Mouse (Mus musculus): Measurements from ENCODE around the gene Yod1.

Gene Yod1

DNA sequence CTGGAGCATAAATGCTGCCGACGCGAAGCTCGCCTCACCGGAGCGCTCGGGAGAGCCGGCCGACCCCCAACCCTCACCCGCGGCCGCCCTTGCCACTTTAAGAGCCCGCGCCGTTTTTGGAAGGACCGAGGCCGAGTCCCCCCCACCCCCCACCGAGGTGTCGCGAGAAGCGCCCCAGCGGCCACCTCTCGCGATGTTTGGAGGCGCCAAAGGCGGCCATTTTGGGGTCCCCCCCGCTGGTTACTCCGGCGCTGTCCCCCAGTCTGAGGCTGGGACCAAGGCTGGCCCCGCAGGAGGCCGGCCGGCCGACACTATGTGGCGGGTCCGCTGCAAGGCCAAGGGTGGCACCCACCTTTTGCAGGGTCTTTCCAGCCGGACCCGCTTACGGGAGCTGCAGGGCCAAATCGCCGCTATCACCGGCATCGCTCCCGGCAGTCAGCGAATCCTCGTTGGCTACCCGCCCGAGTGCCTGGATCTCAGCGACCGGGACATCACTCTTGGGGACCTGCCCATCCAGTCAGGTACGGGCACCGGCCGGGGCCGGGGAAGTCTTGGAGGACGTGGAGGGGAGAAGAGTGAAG lies at the start of gene Yod1:
Gene Yod1, plus strand, starts transcription at position 37 of the 581 bp plus-strand sequence.
- DNase-seq (ENCODE audit: low read depth) = peak; percentile 49

DNA sequence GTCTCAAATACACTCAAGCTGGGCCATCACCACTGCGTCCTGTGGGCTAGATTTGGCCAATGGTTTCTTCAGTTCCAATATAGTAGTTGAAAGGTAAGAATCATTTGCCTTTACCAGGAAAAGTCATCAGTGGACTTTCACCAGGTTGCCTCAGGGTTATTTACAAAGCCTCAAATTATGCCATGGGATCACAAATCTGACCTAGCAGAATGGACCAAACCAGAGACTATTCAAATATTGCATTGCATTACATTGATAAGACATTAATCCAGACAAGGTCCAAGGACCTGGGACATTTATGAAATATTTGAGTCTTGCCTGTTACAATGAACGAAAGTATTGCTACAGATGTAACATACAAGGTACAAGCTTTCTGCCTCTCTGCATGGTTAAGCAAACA lies 38.6 kb upstream of the Yod1 start:
- no peak for DNase-seq (ENCODE audit: low read depth)

DNA sequence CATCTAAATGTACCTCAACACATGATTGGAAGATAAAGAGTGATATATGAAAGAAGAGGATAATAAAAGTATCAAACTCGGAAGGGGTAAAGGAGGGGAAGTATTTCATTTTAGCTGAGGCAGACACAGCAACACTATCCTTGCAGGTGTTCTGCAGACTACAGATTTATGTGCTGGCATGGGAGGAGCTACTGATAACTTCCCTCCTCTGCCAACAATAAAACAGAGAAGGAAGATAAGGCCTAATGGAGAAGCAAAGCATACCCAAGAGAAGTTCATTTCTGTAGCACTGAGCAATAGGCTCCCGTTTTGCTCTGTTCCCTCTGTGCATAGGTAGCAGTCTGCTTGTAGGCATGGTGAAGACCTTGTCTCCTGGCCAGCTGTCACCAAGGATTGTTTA lies 36.1 kb upstream of the Yod1 start:
- DNase-seq (ENCODE audit: low read depth) = no peak

DNA sequence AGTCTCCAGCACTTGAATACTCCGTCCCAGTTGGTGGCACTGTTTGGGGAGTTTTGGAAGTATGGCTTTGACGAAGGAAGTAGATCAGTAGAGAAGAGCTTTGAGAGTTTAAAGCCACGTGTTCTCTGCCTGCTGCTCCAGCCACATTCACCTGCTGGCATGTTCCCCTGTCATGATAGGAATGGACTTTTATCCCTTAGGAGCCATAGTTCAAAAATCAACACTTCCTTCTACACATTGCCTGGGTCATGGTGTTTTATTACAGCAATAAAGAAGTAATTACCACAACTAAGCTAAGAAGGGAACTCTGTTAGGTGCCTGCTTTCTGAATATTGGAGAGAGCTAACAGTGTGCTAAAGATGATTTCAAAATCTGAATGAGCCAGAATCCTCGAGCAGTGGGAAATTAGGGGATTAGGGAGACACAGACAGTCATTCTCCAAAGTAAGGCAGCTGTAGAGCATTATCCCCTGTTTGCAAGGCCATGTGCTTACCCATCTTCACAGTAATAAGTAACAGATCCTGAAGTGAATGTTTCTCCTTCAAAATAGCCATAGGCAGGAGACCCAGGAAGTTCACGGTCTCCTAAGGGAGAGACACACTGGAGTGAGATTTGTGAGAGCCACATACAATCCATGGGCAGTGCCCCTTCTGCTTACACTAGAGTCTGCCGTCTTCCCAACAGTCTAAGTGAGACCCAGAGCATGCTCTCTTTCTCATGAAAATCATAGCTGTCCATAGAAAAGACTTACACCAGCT lies 35.3 kb upstream of the Yod1 start:
- no peak for DNase-seq (ENCODE audit: low read depth)

DNA sequence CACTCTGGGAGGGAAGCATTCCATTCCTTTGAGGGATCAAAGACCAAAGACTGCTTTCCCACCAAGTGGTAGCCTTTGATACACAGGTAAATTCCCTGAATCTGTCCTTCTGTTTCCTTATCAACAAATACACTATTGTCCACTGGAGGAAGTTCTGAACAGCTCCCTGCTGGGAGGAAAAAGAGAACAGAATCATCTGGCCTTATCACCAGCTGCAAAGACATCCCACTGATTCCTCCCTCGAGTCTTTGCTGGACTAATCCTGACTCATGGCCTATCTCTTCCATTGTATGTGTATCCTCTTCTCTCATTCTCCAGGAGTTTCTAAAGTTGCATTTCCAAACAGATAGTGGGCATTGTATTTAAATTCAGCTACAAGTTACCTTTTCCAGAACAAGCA lies 33.2 kb upstream of the Yod1 start:
- no peak for DNase-seq (ENCODE audit: low read depth)

DNA sequence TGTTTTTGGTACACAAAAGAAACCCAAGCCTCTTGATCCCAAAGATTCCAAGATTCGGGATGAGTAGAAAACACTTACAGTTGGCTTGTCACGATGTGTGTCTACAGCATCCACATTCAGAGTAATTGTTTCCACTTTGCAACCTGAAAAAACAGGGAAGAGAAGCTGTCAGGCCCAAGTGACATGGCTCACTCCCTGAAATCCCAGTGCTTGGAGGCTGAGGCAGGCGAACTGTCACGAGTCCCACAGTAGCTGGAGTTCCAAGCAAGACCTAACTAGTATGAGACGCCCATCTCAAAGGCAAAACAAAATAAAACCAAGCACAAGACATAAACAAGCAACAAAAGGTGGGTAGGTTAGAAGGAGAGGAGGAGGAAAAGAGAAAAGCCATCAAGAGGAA lies 18.5 kb upstream of the Yod1 start:
- DNase-seq (ENCODE audit: low read depth) = no peak

DNA sequence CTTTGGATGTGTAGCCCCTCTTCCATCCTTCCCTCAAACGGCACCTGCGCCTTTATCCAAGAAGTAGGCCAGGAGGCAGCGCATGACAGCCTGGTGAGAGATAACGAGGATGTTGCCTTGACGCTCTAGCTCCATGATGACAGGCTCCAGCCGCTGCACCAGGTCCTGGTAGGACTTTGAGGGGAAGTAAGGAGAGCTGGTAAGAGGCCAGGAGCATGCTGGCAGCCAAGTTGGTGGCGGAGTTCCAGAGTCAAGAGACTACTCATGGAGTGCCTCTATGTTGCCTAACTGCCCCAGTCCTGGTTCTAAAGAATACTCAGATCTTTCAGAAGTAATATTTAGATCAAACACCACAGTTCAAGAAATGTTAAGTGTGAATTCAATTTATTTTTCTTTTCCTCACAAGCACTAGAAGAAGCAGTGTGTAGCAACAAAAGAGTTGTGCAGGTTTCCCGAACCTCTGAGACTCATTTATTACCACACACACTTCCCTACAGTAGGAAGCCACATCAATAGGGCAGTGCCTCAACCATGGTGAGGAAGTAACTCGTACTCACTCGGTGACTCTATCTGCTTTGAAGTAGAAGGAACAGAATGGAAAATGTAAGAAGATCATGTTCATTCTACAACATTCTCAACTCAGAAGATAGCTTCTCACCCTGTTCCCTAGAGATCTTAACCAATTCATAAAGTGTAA lies 17.0 kb upstream of the Yod1 start:
- DNase-seq (ENCODE audit: low read depth) = no peak

DNA sequence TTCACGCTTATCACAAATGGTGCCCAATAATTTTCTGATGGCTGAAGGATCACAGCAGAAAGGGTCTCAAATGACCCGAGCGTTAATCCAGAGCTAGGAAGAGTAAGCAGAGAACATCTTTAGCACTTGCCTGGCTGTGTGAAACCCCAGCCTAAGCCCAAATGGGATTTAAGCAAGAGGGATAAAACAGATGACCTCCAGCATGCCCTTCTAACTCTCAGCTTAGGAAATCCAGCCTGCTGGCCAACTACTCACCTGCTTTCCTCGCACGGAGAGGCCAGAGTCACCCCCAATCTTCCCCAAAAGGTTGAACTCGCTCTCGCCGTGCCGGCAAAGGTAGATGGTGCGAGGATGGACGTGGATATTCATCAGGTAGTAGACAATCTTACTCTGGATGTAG lies 15.2 kb upstream of the Yod1 start:
- DNase-seq (ENCODE audit: low read depth) = no peak

DNA sequence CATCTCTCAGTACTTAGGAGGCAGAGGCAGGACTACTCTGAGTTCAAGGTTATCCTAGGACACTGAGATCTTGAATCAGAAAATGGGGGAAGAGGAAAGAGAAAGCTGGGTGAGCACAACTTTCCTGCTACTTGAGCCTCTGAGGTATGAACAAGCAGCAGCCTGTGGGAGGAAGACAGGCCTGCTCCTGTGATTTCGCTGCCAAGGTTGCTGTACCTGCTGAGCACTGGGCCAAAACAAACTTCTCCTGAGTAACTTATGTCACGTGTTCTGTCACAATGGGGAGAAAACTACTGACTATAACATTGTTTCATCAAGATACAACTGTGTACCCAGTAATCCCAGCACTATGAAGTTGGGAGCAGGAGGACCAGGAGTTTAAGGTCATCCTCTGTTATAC lies 13.5 kb upstream of the Yod1 start:
- no peak for DNase-seq (ENCODE audit: low read depth)

DNA sequence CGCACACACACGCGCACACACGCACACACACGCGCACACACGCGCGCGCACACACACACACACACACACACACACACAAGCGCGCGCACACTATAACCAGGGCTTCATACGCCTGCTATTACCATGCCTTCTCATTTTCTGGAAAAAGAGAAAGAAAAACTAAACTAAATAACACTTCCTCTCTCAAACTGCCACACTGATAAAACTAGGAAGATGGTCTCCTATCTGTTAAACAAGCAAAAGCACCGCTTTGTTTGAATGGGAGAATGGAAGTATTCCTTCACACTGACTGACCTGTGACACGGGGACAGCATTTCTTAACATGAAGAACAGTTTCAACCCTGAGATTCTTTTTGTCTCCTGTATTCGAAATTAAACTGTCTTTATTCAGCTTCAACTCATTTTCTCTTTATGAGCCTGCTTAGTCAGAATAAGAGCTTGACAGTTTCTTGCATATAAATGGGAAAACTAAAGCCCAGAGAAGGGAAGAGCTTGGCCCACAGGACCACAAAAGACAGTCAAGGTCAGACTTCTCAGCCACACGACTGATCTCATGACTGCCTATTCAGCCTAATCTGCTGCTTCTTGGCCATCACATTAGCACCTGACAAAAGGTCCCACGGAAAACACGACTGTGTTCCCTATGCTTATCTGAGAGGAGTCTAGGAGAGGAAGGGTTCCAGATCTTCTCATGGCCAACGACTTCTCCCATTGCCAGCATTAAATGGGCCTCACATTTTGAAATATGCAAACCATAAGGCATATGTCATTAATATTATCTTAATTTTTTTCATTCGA lies 6.6 kb upstream of the Yod1 start:
- no peak for DNase-seq (ENCODE audit: low read depth)

DNA sequence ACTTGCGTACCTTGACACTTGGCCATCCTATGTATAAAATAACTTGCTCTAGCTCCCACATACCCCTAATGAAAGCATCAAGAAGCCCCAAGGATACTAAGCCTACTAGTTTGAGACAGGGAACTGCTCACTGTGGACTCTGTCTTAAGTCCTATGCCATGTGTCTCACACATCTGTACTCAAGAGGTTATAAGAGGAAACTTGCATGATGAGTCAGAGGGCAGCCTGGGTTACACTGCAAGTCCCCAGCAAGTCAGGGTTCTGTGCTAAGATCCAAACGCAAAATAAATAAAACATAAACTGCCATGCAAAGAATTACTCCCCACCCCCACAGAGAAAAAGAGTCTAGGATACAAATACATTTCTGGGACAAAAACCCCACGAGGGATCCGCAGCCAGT lies 3.1 kb upstream of the Yod1 start:
- DNase-seq (ENCODE audit: low read depth) = no peak

DNA sequence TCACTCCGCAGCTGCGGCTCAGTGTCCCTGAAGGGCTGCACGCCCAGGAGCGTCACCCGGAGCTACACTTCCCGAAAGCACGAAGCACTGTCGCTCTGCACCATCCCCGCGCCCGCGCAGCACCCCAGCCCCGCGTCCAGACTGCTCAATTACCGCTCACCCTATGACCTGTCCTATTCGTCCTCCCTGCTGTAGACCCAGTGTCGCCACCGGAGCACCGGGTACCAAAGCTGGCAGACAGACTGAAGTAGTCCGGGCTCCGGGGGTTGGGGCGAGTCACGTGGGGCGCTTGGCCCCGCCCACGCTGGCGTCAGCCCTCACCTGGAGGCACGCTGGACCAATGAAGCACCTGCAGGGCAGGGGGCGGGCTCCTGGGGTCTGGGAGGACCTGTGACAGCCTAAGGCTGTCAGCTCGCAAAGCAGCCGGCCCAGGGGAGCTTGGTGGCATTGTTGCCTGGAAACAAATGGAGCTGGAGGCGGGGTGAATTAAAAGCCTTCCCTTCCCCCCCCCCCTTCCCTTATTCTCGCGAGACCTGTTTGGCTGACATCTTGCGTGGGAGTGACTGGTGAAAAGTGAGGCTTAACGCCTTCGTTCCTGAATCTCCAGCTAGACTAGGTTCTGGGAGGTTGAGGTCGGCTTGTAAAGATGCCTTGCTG lies 1.4 kb upstream of the Yod1 start, which contains the start of gene Gm29427:
Gene Gm29427, minus strand, starts transcription at position 239 of the 657 bp plus-strand sequence.
- peak; percentile 67 for DNase-seq (ENCODE audit: low read depth)

DNA sequence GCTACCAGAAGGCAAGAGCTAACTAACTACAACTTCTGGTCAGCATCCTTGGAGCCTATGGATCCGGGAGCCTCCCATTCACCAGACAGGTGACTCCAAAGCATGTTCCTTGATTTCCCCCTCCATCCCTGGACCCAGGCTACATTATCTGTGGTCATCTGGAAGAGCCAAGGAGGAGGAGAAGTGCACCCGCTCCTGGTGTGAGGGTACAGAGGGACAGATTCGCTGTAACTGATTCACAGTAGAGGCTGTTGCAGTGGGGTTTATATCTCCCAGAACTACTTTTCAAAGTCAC lies 962 bp upstream of the Yod1 start:
- no peak for DNase-seq (ENCODE audit: low read depth)

DNA sequence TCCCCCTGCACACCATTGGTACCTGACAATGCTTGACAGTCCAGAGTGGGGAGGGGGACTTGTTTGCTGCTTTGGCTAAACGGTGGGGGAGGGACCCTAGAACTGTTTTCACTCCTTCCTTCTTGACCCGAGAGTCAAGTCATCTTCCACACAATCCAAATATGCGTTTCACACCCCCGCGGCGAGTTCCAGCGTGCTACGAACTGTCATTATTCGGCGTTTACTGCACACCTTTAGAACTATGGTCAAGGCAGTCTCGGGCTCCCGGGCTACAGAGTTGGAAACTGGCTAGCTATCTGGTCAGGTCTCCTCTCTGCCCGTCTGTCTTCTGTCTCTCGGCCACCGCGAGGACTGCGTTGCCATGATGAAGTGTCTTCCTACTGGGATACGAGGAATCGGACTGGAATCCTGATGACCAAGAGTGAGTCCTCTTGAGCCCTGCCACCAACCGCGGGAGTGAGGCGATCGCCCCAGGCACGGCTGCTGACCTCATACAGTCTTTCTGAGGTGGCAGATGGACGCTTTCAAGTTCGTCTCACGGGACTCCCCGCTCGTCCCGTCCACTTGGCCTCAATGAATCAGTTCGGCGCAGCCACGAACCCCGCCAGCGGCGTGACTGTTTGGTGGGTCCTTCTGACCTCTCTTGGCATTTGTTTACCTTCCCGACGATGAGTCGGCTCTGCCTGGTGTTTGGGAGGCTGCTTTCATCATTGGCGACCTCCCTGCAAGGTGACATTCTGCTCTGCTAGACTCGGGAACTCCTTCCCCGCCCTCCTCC lies 425 bp upstream of the Yod1 start:
- DNase-seq (ENCODE audit: low read depth) = no peak

DNA sequence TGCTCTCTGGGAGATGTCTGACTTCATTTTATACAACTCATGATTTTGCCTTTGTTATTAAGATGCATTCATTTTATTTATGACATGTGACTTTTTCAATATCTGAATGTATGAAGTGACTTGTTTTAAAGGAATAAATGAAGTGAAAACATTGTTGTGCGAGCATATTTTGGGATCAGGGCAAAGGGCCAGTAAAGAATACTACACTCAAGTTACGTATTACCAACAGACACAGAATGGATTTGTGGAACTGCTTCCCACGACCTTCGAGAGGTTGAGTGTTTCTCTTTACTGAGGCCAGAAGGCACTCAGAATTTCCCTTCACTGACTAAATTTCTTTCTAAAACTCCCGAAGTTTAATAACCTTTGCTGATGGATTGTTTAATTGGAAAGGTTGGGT lies 7.1 kb downstream of the Yod1 start:
- DNase-seq (ENCODE audit: low read depth) = no peak

DNA sequence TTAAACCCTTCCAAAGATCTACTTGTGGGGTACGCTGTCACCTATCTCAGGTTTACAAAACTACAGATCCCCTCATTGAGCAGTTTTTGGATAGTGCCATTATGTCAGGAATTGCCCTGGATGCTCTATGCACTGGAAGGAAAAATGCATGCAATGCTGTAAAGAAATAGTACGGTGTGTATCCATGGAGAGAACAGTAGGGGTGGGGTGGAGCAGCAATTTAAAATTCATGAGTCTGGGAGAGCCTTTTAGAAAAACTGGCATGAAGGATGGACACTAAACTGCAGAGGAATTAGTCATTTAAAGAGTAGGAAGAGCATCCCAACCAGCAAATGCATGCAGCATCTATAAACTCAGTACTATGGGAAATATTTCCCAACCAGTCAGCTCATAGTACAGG lies 9.3 kb downstream of the Yod1 start:
- no peak for DNase-seq (ENCODE audit: low read depth)

DNA sequence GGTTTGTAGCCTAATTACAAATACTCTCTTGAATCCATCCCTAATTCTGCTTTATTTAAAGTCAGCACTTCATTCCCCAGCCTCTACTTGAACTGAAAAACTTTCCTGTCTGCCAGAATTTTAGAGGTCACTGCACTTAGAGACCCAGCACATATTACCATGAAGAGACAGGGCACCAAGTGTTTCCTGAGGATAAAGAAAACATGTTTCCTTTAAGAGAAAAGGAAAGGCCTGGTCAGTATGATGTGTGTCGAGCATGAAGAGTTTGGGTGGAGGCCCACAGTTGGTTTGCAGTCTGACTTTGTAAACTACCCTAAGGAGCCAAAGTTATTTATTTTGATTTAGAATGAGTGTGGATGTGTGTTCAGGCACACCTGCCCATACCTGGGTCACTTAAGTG lies 10.9 kb downstream of the Yod1 start:
- no peak for DNase-seq (ENCODE audit: low read depth)

DNA sequence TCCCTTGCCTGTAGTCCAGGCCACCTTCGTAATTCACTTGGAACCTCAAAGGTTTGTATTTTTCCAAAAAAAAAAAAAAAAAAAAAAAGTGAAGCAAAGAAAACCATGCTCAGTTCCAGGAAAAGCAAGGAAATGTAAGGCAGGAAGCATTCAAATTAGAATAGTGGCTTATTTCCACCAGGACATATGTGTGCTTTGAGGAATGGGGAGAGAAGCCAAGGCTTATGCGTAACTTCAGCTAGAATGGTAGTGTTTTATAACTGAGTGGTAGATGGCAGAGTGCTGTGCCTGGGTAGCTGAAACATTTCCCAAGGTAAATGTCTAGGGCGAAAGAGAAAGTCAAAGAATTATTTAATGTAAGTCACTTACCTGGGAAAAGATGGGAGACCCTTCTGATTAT lies 11.6 kb downstream of the Yod1 start:
- no peak for DNase-seq (ENCODE audit: low read depth)

DNA sequence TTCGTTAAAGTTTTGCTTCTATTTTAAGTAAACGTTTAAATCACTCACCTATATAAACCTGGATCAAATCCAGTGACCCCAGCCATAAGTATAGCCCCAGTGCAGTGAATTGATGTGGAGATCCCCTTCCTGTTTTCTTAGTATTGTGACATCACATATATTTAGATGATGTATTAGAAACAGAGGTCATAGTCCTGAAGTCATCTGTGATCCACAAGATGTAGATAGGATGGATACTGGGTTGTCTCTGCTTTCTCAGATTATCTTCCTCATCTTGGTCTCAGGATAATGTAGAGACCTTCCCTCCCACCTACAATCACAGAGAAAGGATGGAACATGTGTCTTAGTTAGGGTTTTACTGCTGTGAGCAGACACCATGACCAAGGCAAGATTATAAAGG lies 12.0 kb downstream of the Yod1 start, which contains the start of gene Pfkfb2:
Gene Pfkfb2, minus strand, starts transcription at position 101 of the 400 bp plus-strand sequence.
- no peak for DNase-seq (ENCODE audit: low read depth)

DNA sequence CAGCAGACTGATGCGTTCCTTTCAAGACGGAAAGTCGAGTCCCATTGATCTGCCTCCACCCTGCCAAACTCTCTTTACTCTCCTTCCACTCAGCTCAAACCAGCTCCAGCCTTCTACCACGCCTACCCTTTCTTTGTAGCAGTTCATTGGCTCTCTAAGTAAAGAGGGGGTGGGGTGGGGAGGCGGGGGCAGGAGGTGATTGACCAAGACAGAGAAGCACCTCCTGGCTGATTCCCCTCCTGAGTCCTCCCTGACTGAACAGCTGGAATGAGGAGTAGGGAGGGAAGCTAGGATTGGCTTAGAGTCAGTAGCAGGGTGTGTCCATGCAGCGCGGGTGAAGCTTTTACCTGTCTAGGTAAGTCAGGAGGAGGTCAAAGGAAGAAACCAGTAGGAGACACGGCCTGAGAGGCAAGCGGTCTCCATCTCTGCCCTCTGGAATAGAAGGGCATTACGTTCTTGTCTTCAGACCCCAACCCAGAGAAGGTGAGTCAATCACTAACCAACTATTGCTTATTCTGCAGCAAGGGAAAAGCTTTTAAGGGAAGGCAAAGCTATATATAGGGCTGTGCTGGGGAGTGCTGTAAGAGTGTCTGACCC lies 14.7 kb downstream of the Yod1 start, which contains the start of gene AA986860:
Gene AA986860, plus strand, starts transcription at position 236 of the 597 bp plus-strand sequence.
- no peak for DNase-seq (ENCODE audit: low read depth)

Measured in fibroblast of lung, adult 2 months (primary cell).